Mouse (Mus musculus) thymus, adult 2 months (tissue): Measurements from ENCODE around the gene Mthfd1l.

ENCODE experiments used
- CTCF ChIP-seq: fragments of 200-500 bp; IDR thresholded peaks from 2 replicates; pipeline ENCODE4 v1.5.1; 2012; ENCODE audit warnings: mild to moderate bottlenecking, control low read depth, low read length, moderate library complexity, borderline replicate concordance; ENCODE audit not compliant: control insufficient read depth, poor library complexity, insufficient read depth; ENCODE audit errors: extremely low read depth
- POLR2A ChIP-seq: fragments of 200-500 bp; IDR thresholded peaks from 2 replicates; pipeline ENCODE4 v1.6.1; 2012; ENCODE audit warnings: mild to moderate bottlenecking, low read length, control low read depth, moderate library complexity; ENCODE audit not compliant: control insufficient read depth, poor library complexity, insufficient read depth; ENCODE audit errors: extremely low read depth

GRCm38 (mm10) chr10:4078979-4079630, 106.2 kb downstream of the Mthfd1l start:
- TF ChIP-seq POLR2A (no peak), CTCF (no peak)
